Mouse (Mus musculus) CD4-positive, CD25-positive, alpha-beta regulatory T cell, adult 9 weeks (primary cell): ENCODE measurements around the gene Il1rap. TPM values are rescaled to one million over a fixed set of nuclear protein-coding genes. Genes with fewer than 3 reads are reported as not detected.

Source experiments
- polyA plus RNA-seq: library from polyadenylated mRNA; unstranded; fragments of 100-300 nt; shearing (Covaris generic); gene quantifications from one replicate; pipeline ENCODE4 v1.2.1, GENCODE M21; 2017

Gene Il1rap
- 19.2 TPM for polyA plus RNA-seq

DNA sequence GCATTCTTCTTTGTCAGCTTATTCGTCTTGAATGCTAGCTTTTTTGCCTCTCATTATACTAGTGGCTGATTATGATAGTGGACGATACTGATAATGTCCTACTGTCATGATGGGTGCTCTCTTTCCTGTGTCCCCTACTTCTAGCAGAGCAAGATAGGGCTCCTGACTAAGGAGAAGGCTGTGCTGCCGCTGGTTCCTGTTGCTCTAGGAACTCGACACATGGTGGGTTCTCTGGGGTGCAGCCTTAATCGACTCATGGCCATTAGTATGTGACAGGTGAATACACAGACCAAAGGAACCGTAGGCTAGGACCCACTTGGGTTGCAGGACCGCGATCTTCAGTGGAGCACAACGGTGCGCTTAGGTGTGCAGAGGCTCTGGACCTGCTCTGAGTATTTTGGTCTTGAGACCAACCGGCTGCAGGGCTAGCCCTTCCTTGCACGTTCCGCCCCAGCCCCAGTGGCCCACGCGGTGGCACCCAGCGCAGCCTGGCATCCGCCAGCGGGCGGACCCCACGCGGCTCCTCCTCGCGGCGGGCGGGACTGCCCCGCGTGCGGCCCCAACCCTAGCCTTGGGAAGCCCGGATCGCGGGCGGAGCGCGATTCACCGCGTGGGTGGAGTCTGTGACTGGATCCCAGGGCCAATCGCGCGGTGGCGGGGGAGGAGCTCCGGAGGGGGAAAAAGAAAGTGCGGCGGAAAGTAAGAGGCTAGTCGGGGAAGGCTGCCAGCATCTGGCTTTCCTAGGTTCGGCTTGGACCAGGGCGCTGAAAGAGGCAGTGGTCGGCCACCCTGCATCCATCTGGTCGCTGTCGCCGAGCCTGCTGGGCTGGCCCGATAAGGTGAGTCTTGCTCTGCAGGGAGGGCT is at the start of gene Il1rap:
Gene Il1rap (plus strand): TSS at position 657 of the 865 bp plus-strand sequence.

Other genes starting within 250 kb of the Il1rap start
- not detected for gene Cldn1, start 209.9 kb upstream of the Il1rap start, polyA plus RNA-seq
- gene Cldn16, start 118.6 kb upstream of the Il1rap start, polyA plus RNA-seq: not detected
- not detected for gene Tmem207, start 54.9 kb upstream of the Il1rap start, polyA plus RNA-seq